Mouse (Mus musculus) midbrain, embryonic 10.5 days (tissue): ENCODE results near the gene Zfp61. TPM values are rescaled to one million over a fixed set of nuclear protein-coding genes. Genes with fewer than 3 reads are reported as not detected.

Experiments
- DNase-seq: peaks from one replicate; pipeline ENCODE4 v3.0.0-alpha.2; 2017; ENCODE audit warnings: low spot score
- H3K27ac ChIP-seq: fragments of 300-500 bp; sonication (generic); replicated peaks from 2 replicates; pipeline ENCODE4 v1.5.1; 2016; ENCODE audit warnings: mild to moderate bottlenecking
- H3K27me3 ChIP-seq: fragments of 300-500 bp; sonication (generic); 2 replicates; pipeline ENCODE4 v1.6.1; 2016; ENCODE audit warnings: low read depth, mild to moderate bottlenecking; ENCODE audit not compliant: poor library complexity, severe bottlenecking
- H3K36me3 ChIP-seq: fragments of 300-500 bp; sonication (generic); 2 replicates; pipeline ENCODE4 v1.6.1; 2016; ENCODE audit warnings: mild to moderate bottlenecking, moderate library complexity
- H3K4me1 ChIP-seq: fragments of 300-500 bp; sonication (generic); 2 replicates; pipeline ENCODE4 v1.6.1; 2016
- H3K4me3 ChIP-seq: fragments of 300-500 bp; sonication (generic); 2 replicates; pipeline ENCODE4 v1.5.1; 2016; ENCODE audit warnings: mild to moderate bottlenecking, moderate library complexity
- H3K9me3 ChIP-seq: fragments of 300-500 bp; sonication (generic); replicated peaks from 2 replicates; pipeline ENCODE4 v1.6.1; 2016; ENCODE audit warnings: mild to moderate bottlenecking
- WGBS: fragments of 180-500 bp; shearing (Covaris S2); methylation state at CpG from one replicate; pipeline ENCODE4 v1.1.7; 2016; 5-methylcytosine and 5-hydroxymethylcytosine counted together
- microRNA-seq: library from miRNA; unstranded; fragments of <30 nt; microRNA quantifications from one replicate; pipeline ENCODE4, GENCODE M21; 2017
- polyA plus RNA-seq: library from polyadenylated mRNA; unstranded; fragments of >200 nt; fragmentation: Nextera tagmentation; extraction: Ambion mirVana; gene quantifications from 2 replicates; pipeline ENCODE4 v1.2.1, GENCODE M21; 2016

Gene Zfp61
- polyA plus RNA-seq, 1 experiment from 2014 or later: 36.7 TPM

GRCm38 (mm10) chr7:24270288-24270672 is 30.8 kb downstream of the Zfp61 start, which contains the start of gene Zfp93:
Gene Zfp93, plus strand, starts transcription at chr7:24270420.
- Histone ChIP-seq H3K9me3 (no peaks in the 10 kb centered on the region), H3K36me3 (peaks cover 24% of the 10 kb centered on the region), H3K27ac (peak within 1 kb of the TSS; percentile 88), H3K4me3 (peak within 1 kb of the TSS; percentile 74), H3K4me1 (peaks cover 18% of the 10 kb centered on the region), H3K27me3 (no peaks in the 10 kb centered on the region)
- 1% methylated on average over 12 of the region's 12 CpGs for WGBS
- DNase-seq: peak; percentile 82

- H3K27me3 ChIP-seq: no peaks in the 10 kb centered on the region
- H3K4me1 ChIP-seq: peaks cover 18% of the 10 kb centered on the region
- H3K4me3 ChIP-seq: peak overlapping the region; percentile 74
- H3K27ac ChIP-seq: peak overlapping the region; percentile 88
- 37% methylated on average over 7 of the region's 7 CpGs for WGBS
- H3K36me3 ChIP-seq: peaks cover 19% of the 10 kb centered on the region
- DNase-seq: no peak
- no peaks in the 10 kb centered on the region for H3K9me3 ChIP-seq
These were observed 31.3 kb downstream of the Zfp61 start for GRCm38 (mm10) chr7:24269667-24270287.

GRCm38 (mm10) chr7:24269256-24269655 is 31.8 kb downstream of the Zfp61 start:
- no peak overlapping the region for H3K27ac ChIP-seq
- WGBS: 65% methylated on average over 3 of the region's 3 CpGs
- no peak overlapping the region for H3K4me3 ChIP-seq
- no peak for DNase-seq
- peaks cover 13% of the 10 kb centered on the region for H3K36me3 ChIP-seq
- peaks cover 18% of the 10 kb centered on the region for H3K4me1 ChIP-seq
- H3K9me3 ChIP-seq: no peaks in the 10 kb centered on the region
- no peaks in the 10 kb centered on the region for H3K27me3 ChIP-seq

- Histone ChIP-seq H3K9me3 (no peaks in the 10 kb centered on the region), H3K4me3 (no peak overlapping the region), H3K4me1 (peaks cover 18% of the 10 kb centered on the region), H3K27ac (no peak overlapping the region), H3K27me3 (no peaks in the 10 kb centered on the region), H3K36me3 (peaks cover 5% of the 10 kb centered on the region)
- WGBS: 70% methylated on average over 24 of the region's 24 CpGs
- no peak for DNase-seq
These were observed 32.6 kb downstream of the Zfp61 start for GRCm38 (mm10) chr7:24268176-24269155.

GRCm38 (mm10) chr7:24260000-24260312 is 41.1 kb downstream of the Zfp61 start:
- no peak overlapping the region for H3K4me3 ChIP-seq
- H3K4me1 ChIP-seq: peaks cover 6% of the 10 kb centered on the region
- WGBS: 94% methylated on average over 4 of the region's 4 CpGs
- no peak overlapping the region for H3K27ac ChIP-seq
- peaks cover 24% of the 10 kb centered on the region for H3K36me3 ChIP-seq
- DNase-seq: no peak
- H3K9me3 ChIP-seq: no peaks in the 10 kb centered on the region
- no peaks in the 10 kb centered on the region for H3K27me3 ChIP-seq

GRCm38 (mm10) chr7:24259306-24259999 is 41.6 kb downstream of the Zfp61 start:
- DNase-seq: no peak
- Histone ChIP-seq H3K27me3 (no peaks in the 10 kb centered on the region), H3K4me1 (peaks cover 9% of the 10 kb centered on the region), H3K36me3 (peaks cover 24% of the 10 kb centered on the region), H3K27ac (no peak overlapping the region), H3K4me3 (no peak overlapping the region), H3K9me3 (no peaks in the 10 kb centered on the region)
- 92% methylated on average over 13 of the region's 13 CpGs for WGBS

- no peaks in the 10 kb centered on the region for H3K27me3 ChIP-seq
- H3K4me3 ChIP-seq: peak within 1 kb of the TSS; percentile 63
- H3K4me1 ChIP-seq: peaks cover 9% of the 10 kb centered on the region
- H3K27ac ChIP-seq: peak within 1 kb of the TSS; percentile 80
- H3K9me3 ChIP-seq: no peaks in the 10 kb centered on the region
- 19% methylated on average over 21 of the region's 21 CpGs for WGBS
- peak; percentile 75 for DNase-seq
- peaks cover 3% of the 10 kb centered on the region; the same call in 1 of the 2 replicates for H3K36me3 ChIP-seq
These were observed 46.2 kb downstream of the Zfp61 start, which contains the start of gene Zfp108 for GRCm38 (mm10) chr7:24254633-24255474. Gene Zfp108, plus strand, starts transcription at chr7:24254794.

- WGBS: 59% methylated on average over 9 of the region's 9 CpGs
- peaks cover 9% of the 10 kb centered on the region for H3K4me1 ChIP-seq
- H3K27me3 ChIP-seq: no peaks in the 10 kb centered on the region
- peak overlapping the region; percentile 63 for H3K4me3 ChIP-seq
- no peaks in the 10 kb centered on the region for H3K36me3 ChIP-seq
- H3K9me3 ChIP-seq: no peaks in the 10 kb centered on the region
- peak overlapping the region; percentile 80 for H3K27ac ChIP-seq
- no peak for DNase-seq
These were observed 47.0 kb downstream of the Zfp61 start for GRCm38 (mm10) chr7:24253779-24254615.

Small RNA genes lying within 50 kb of the gene (microRNA-seq; reads per million reads assigned to microRNA genes)
- gene Gm27592: not detected

Other genes starting within 250 kb of the Zfp61 start
- 0.01 TPM in 1 of 2 replicates, not detected in the other for gene Vmn1r183, start 248.0 kb downstream of the Zfp61 start, polyA plus RNA-seq
- 28.4 and 31.7 TPM in 2 replicates for gene Zfp180, start 219.3 kb downstream of the Zfp61 start, polyA plus RNA-seq
- 3.9 and 6.1 TPM in 2 replicates for gene Zfp112, start 188.9 kb downstream of the Zfp61 start, polyA plus RNA-seq
- gene Zfp235, start 167.1 kb downstream of the Zfp61 start, polyA plus RNA-seq: 14.0 and 14.9 TPM in 2 replicates
- 5.2 and 5.4 TPM in 2 replicates for gene Zfp114, start 126.2 kb downstream of the Zfp61 start, polyA plus RNA-seq
- gene Zfp111, start 89.8 kb downstream of the Zfp61 start, polyA plus RNA-seq: 10.7 and 10.9 TPM in 2 replicates
- gene Zfp109, start 63.7 kb downstream of the Zfp61 start, polyA plus RNA-seq: 5.1 and 5.7 TPM in 2 replicates
- 2.1 and 2.7 TPM in 2 replicates for gene Zfp108, start 46.4 kb downstream of the Zfp61 start, polyA plus RNA-seq
- gene Zfp93, start 30.8 kb downstream of the Zfp61 start, polyA plus RNA-seq: 6.2 and 7.4 TPM in 2 replicates
- 13.7 and 15.5 TPM in 2 replicates for gene Zfp94, start 15.4 kb upstream of the Zfp61 start, polyA plus RNA-seq
- 0.14 and 0.26 TPM in 2 replicates for gene Tescl, start 32.7 kb upstream of the Zfp61 start, polyA plus RNA-seq
- gene Lypd5, start 48.0 kb upstream of the Zfp61 start, polyA plus RNA-seq: not detected in 2 replicates
- gene Kcnn4, start 69.0 kb upstream of the Zfp61 start, polyA plus RNA-seq: 3.3 and 4.0 TPM in 2 replicates
- 29.0 and 34.1 TPM in 2 replicates for gene Smg9, start 98.4 kb upstream of the Zfp61 start, polyA plus RNA-seq
- gene Irgc1, start 151.1 kb upstream of the Zfp61 start, polyA plus RNA-seq: not detected in 2 replicates
- 0.68 and 1.0 TPM in 2 replicates for gene Plaur, start 161.3 kb upstream of the Zfp61 start, polyA plus RNA-seq
- 10.0 and 18.3 TPM in 2 replicates for gene Cadm4, start 180.8 kb upstream of the Zfp61 start, polyA plus RNA-seq
- 116 and 127 TPM in 2 replicates for gene Zfp428, start 205.8 kb upstream of the Zfp61 start, polyA plus RNA-seq
- gene AC161166.1, start 211.2 kb upstream of the Zfp61 start, polyA plus RNA-seq: 0.64 and 0.99 TPM in 2 replicates
- gene Irgq, start 229.5 kb upstream of the Zfp61 start, polyA plus RNA-seq: 8.4 and 12.5 TPM in 2 replicates
- 0.14 TPM in 1 of 2 replicates, not detected in the other for gene Pinlyp, start 244.9 kb upstream of the Zfp61 start, polyA plus RNA-seq
- 149 and 160 TPM in 2 replicates for gene Xrcc1, start 245.1 kb upstream of the Zfp61 start, polyA plus RNA-seq